Comparison of ENCODE assay signal across 14 mouse cellular contexts in genomic region chr2:29623247-29624090, GRCm38 (mm10). TPM values are rescaled to one million over a fixed set of nuclear protein-coding genes. Genes with fewer than 3 reads are reported as not detected.
A peak's percentile ranks its signal among the peaks of the same experiment; 100 is the strongest.
DNase-seq lines count a peak whose midpoint lies in the region; ATAC-seq and TF ChIP-seq lines count a peak whose summit lies in the region.
"Had no signal": no experiment of that assay in that cellular context is flagged by ENCODE, and none has a peak within 500 bp of the region (broad histone marks: within the 10 kb centered on the region; RNA-seq: fewer than 3 reads in every experiment).

No protein-coding gene starts in this region.

- TF ChIP-seq CTCF in heart, postnatal 0 days (IDR thresholded peaks at IDR 0.05; ENCODE audit: low read depth), result no peak
- no peak for TF ChIP-seq CTCF in bone marrow, adult 2 months (IDR thresholded peaks at IDR 0.05; ENCODE audit: control insufficient read depth, insufficient read depth, low read length)

- H3K27me3 ChIP-seq in heart, postnatal 0 days (ENCODE audit: control insufficient read depth, insufficient read depth, low read length), result no peaks in the 10 kb centered on the region
- no peaks in the 10 kb centered on the region for H3K27me3 ChIP-seq in heart, embryonic 11.5 days (ENCODE audit: control insufficient read depth, insufficient read depth, low read length)
- H3K27me3 ChIP-seq in liver, embryonic 16.5 days (ENCODE audit: control insufficient read depth, insufficient read depth, low read depth, low read length), result no peaks in the 10 kb centered on the region
- H3K27me3 ChIP-seq: embryonic facial prominence, embryonic 12.5 days; forebrain, embryonic 12.5 days had no signal

- H3K9ac ChIP-seq in heart, postnatal 0 days (replicated peaks; ENCODE audit: low read depth, low read length), result no peak overlapping the region
- no peak overlapping the region for H3K9ac ChIP-seq in heart, embryonic 11.5 days (ENCODE audit: low read depth, low read length)
- peak overlapping the region; percentile 16; the same call in 1 of the 2 replicates for H3K9ac ChIP-seq in liver, embryonic 16.5 days (ENCODE audit: low read depth, low read length)
- H3K9ac ChIP-seq: embryonic facial prominence, embryonic 12.5 days; forebrain, embryonic 12.5 days had no signal

- H3K4me2 ChIP-seq in heart, postnatal 0 days (ENCODE audit: low read depth, low read length), result no peak overlapping the region
- H3K4me2 ChIP-seq in heart, embryonic 11.5 days, result no peak overlapping the region
- peak overlapping the region; percentile 47 for H3K4me2 ChIP-seq in liver, embryonic 16.5 days (ENCODE audit: low read depth, low read length)
- H3K4me2 ChIP-seq: embryonic facial prominence, embryonic 12.5 days; forebrain, embryonic 12.5 days had no signal

- DNase-seq in heart, postnatal 0 days (ENCODE audit: low spot score), result no peak
- peak; percentile 59 for DNase-seq in A20 (ENCODE audit: low read depth, low spot score)
- DNase-seq in ovary, adult 18-20 months (ENCODE audit: low spot score), result no peak
- DNase-seq in right cerebral cortex, postnatal 25 days, result no peak
- no peak for DNase-seq in adrenal gland, adult 8-10 months
- DNase-seq: gastrocnemius, postnatal 10 days; right cerebral cortex, postnatal 4 days had no signal

- H3K27ac ChIP-seq in heart, postnatal 0 days (ENCODE audit: low read depth), result peak overlapping the region; percentile 69
- no peak overlapping the region for H3K27ac ChIP-seq in heart, embryonic 11.5 days (ENCODE audit: low read depth, low read length)
- H3K27ac ChIP-seq in bone marrow, adult 2 months (ENCODE audit: control insufficient read depth, insufficient read depth, low read depth, low read length, poor library complexity), result peak overlapping the region; percentile 96
- H3K27ac ChIP-seq in liver, embryonic 16.5 days (ENCODE audit: low read length), result peak overlapping the region; percentile 84
- H3K27ac ChIP-seq: embryonic facial prominence, embryonic 12.5 days; forebrain, embryonic 12.5 days; hindbrain, embryonic 10.5 days; kidney, postnatal 0 days had no signal

- no peak overlapping the region for H3K4me3 ChIP-seq in heart, postnatal 0 days (ENCODE audit: low read depth, low read length)
- H3K4me3 ChIP-seq in heart, embryonic 11.5 days (ENCODE audit: low read depth, low read length), result no peak overlapping the region
- no peak overlapping the region for H3K4me3 ChIP-seq in bone marrow, adult 2 months (replicated peaks; ENCODE audit: control insufficient read depth, low read depth, low read length)
- no peak overlapping the region for H3K4me3 ChIP-seq in liver, embryonic 16.5 days (ENCODE audit: low read depth, low read length)
- H3K4me3 ChIP-seq: embryonic facial prominence, embryonic 12.5 days; forebrain, embryonic 12.5 days; hindbrain, embryonic 10.5 days had no signal

- ATAC-seq in heart, postnatal 0 days (ENCODE audit: insufficient read depth, low read depth), result no peak
- no peak for ATAC-seq in heart, embryonic 11.5 days (replicated peaks; ENCODE audit: insufficient number of reproducible peaks, low FRiP score, low TSS enrichment)
- ATAC-seq in liver, embryonic 16.5 days (ENCODE audit: low read depth), result peak; percentile 64

- TF ChIP-seq POLR2A in bone marrow, adult 2 months (IDR thresholded peaks at IDR 0.05; ENCODE audit: borderline replicate concordance, control insufficient read depth, low read depth, low read length), result no peak

- WGBS in heart, postnatal 0 days, result 60% methylated on average over 9 of the region's 9 CpGs
- WGBS in heart, embryonic 11.5 days (ENCODE audit: insufficient replicate concordance), result 65% methylated on average over 9 of the region's 9 CpGs
- WGBS in bone marrow, adult 2 months, result 55% methylated on average over 9 of the region's 9 CpGs
- WGBS in liver, embryonic 16.5 days (ENCODE audit: insufficient replicate concordance), result 50% methylated on average over 9 of the region's 9 CpGs

- no peaks in the 10 kb centered on the region for H3K9me3 ChIP-seq in heart, postnatal 0 days (replicated peaks; ENCODE audit: control insufficient read depth, low read length)
- H3K9me3 ChIP-seq in heart, embryonic 11.5 days (replicated peaks; ENCODE audit: control insufficient read depth, low read length), result no peaks in the 10 kb centered on the region
- H3K9me3 ChIP-seq in liver, embryonic 16.5 days (replicated peaks; ENCODE audit: control insufficient read depth, low read length), result no peaks in the 10 kb centered on the region
- H3K9me3 ChIP-seq: embryonic facial prominence, embryonic 12.5 days; forebrain, embryonic 12.5 days; hindbrain, embryonic 10.5 days had no signal

- H3K4me1 ChIP-seq in heart, postnatal 0 days (ENCODE audit: control insufficient read depth, insufficient read depth), result peaks cover 52% of the 10 kb centered on the region
- H3K4me1 ChIP-seq in heart, embryonic 11.5 days (ENCODE audit: control insufficient read depth, insufficient read depth, low read length), result peaks cover 55% of the 10 kb centered on the region
- H3K4me1 ChIP-seq in bone marrow, adult 2 months (ENCODE audit: control insufficient read depth, insufficient read depth, low read length), result peaks cover 21% of the 10 kb centered on the region
- peaks cover 57% of the 10 kb centered on the region for H3K4me1 ChIP-seq in liver, embryonic 16.5 days (ENCODE audit: control insufficient read depth, low read depth, low read length)

- no peak for TF ChIP-seq EP300 in heart, postnatal 0 days (IDR thresholded peaks at IDR 0.05; ENCODE audit: low read depth)

- H3K36me3 ChIP-seq in heart, postnatal 0 days (replicated peaks; ENCODE audit: control insufficient read depth, insufficient read depth, low read length), result no peaks in the 10 kb centered on the region
- no peaks in the 10 kb centered on the region for H3K36me3 ChIP-seq in heart, embryonic 11.5 days (ENCODE audit: control insufficient read depth, insufficient read depth, low read length)
- H3K36me3 ChIP-seq in liver, embryonic 16.5 days (ENCODE audit: control insufficient read depth, insufficient read depth), result no peaks in the 10 kb centered on the region
- H3K36me3 ChIP-seq: embryonic facial prominence, embryonic 12.5 days; forebrain, embryonic 12.5 days had no signal

RNA-seq across cellular contexts. Expression of gene Rapgef1, which starts 3.9 kb away (rescaled TPM):
- total RNA-seq in heart, postnatal 0 days (2014; rRNA removed; ENCODE audit: low replicate concordance), result 47.6 and 64.0 TPM in 2 replicates
- 6.7 and 9.0 TPM in 2 replicates for polyA plus RNA-seq in heart, postnatal 0 days (2015; fragmentation: Nextera tagmentation; extraction: Ambion mirVana)
- polyA plus RNA-seq in heart, embryonic 11.5 days (2014; fragmentation: Nextera tagmentation; extraction: Ambion mirVana), result 9.1 and 9.8 TPM in 2 replicates
- 17.6 and 23.4 TPM in 2 replicates for polyA plus RNA-seq in bone marrow, adult 2 months (2011; ENCODE audit: insufficient read depth, insufficient read length, low replicate concordance, missing spikeins)
- 4.2 and 4.7 TPM in 2 replicates for polyA plus RNA-seq in liver, embryonic 16.5 days (2015; fragmentation: Nextera tagmentation; extraction: Ambion mirVana)
- total RNA-seq in adrenal gland, adult 8-10 months (2022), result 10 to 100 TPM; 48.7 to 53.6 (median 52.8) TPM
